8 mouse cellular contexts compared by ENCODE assay signal in genomic region chr11:70055618-70056214, GRCm38 (mm10). TPM values are rescaled to one million over a fixed set of nuclear protein-coding genes. Genes with fewer than 3 reads are reported as not detected.
A peak's percentile ranks its signal among the peaks of the same experiment; 100 is the strongest.
DNase-seq lines count a peak whose midpoint lies in the region; ATAC-seq and TF ChIP-seq lines count a peak whose summit lies in the region.

No protein-coding gene starts in this region.

- 0 out of 2 replicates have a peak overlapping the region, but pooled peaks have one; percentile 6 for H3K9ac ChIP-seq in ES-E14 (ENCODE audit: insufficient read depth, low read depth, low read length, poor library complexity, severe bottlenecking)
- H3K9ac ChIP-seq in lung, postnatal 0 days (replicated peaks; ENCODE audit: low read depth), result no peak overlapping the region

- H3K4me3 ChIP-seq in ES-E14 (ENCODE audit: insufficient read depth in 1 of 2, low read depth in 1 of 2, low read length in 2 of 2, poor library complexity in 1 of 2, severe bottlenecking in 1 of 2), result peak overlapping the region in 1 of 2 experiments; percentile 29; a peak in 2 of 4 replicates
- H3K4me3 ChIP-seq in bone marrow macrophage, adult 2 months (ENCODE audit: insufficient read depth, low read length), result no peak overlapping the region
- peak overlapping the region; percentile 22; the same call in 1 of the 2 replicates for H3K4me3 ChIP-seq in forebrain, embryonic 10.5 days
- H3K4me3 ChIP-seq in lung, postnatal 0 days (ENCODE audit: low read depth, low read length), result no peak overlapping the region

- WGBS in forebrain, embryonic 10.5 days, result 23% methylated on average over 18 of the region's 18 CpGs
- 23% methylated on average over 18 of the region's 18 CpGs for WGBS in lung, postnatal 0 days

- peaks cover 0 to 5% of the 10 kb centered on the region in 2 experiments; a peak in 1 of 4 replicates for H3K4me1 ChIP-seq in ES-E14 (ENCODE audit: control insufficient read depth in 2 of 2, insufficient read depth in 2 of 2, low read length in 2 of 2, poor library complexity in 1 of 2)
- no peaks in the 10 kb centered on the region for H3K4me1 ChIP-seq in bone marrow macrophage, adult 2 months (ENCODE audit: control insufficient read depth, insufficient read depth, low read length)
- peaks cover 26% of the 10 kb centered on the region for H3K4me1 ChIP-seq in forebrain, embryonic 10.5 days
- no peaks in the 10 kb centered on the region for H3K4me1 ChIP-seq in lung, postnatal 0 days (ENCODE audit: insufficient read depth, low read depth, low read length)

- no peak for TF ChIP-seq POLR2A in bone marrow macrophage, adult 2 months (IDR thresholded peaks at IDR 0.05; ENCODE audit: borderline replicate concordance, low read depth, low read length)

- ATAC-seq in lung, postnatal 0 days, result peak; percentile 67

- H3K27me3 ChIP-seq in forebrain, embryonic 10.5 days (ENCODE audit: poor library complexity, severe bottlenecking), result peaks cover 18% of the 10 kb centered on the region
- no peaks in the 10 kb centered on the region for H3K27me3 ChIP-seq in lung, postnatal 0 days (replicated peaks; ENCODE audit: insufficient read depth, low read length)

- peak; percentile 89 for TF ChIP-seq CTCF in bone marrow macrophage, adult 2 months (IDR thresholded peaks at IDR 0.05; ENCODE audit: low read depth, low read length)
- TF ChIP-seq CTCF in lung, postnatal 0 days (IDR thresholded peaks at IDR 0.05), result peak; percentile 92

- 0 out of 2 replicates have a peak overlapping the region, but pooled peaks have one; percentile 14 for H3K4me2 ChIP-seq in lung, postnatal 0 days (replicated peaks; ENCODE audit: low read depth, low read length)

- H3K36me3 ChIP-seq in ES-E14 (ENCODE audit: control insufficient read depth, insufficient read depth, low read length, poor library complexity, severe bottlenecking), result no peaks in the 10 kb centered on the region
- no peaks in the 10 kb centered on the region for H3K36me3 ChIP-seq in forebrain, embryonic 10.5 days (replicated peaks)
- no peaks in the 10 kb centered on the region for H3K36me3 ChIP-seq in lung, postnatal 0 days (ENCODE audit: insufficient read depth, low read length)

- DNase-seq in ES-E14 (ENCODE audit: low read depth, low spot score), result peak; percentile 65
- peak; percentile 78 for DNase-seq in forebrain, embryonic 10.5 days (ENCODE audit: extremely low spot score, low spot score)
- DNase-seq in heart, postnatal 10 days, result peak; percentile 80 to 90
- DNase-seq in kidney, postnatal 36 days, result peak; percentile 61 to 87
- peak; percentile 62 for DNase-seq in lung, postnatal 0 days (ENCODE audit: low spot score)
- DNase-seq in retina, embryonic 14.5 days (ENCODE audit: low spot score), result peak; percentile 88
- peak; percentile 47 for DNase-seq in urinary bladder, adult 2 months (ENCODE audit: low spot score)

- no peak overlapping the region for H3K27ac ChIP-seq in ES-E14 (ENCODE audit: insufficient read depth, low read depth, low read length, poor library complexity, severe bottlenecking)
- H3K27ac ChIP-seq in bone marrow macrophage, adult 2 months (ENCODE audit: insufficient read depth, low read depth, low read length), result no peak overlapping the region
- peak overlapping the region; percentile 60 for H3K27ac ChIP-seq in forebrain, embryonic 10.5 days
- H3K27ac ChIP-seq in lung, postnatal 0 days (ENCODE audit: low read length), result no peak overlapping the region

- in situ Hi-C loops in ES-E14 (cut with MboI; ENCODE audit: low sequenced_read_pairs in 2 of 2, unreplicated experiment in 2 of 2), result loop anchor here in 1 of 2 experiments (10.0 kb wide), 1 partner anchor 119 kb away; no protein-coding TSS in a partner anchor

- H3K9me3 ChIP-seq in ES-E14 (ENCODE audit: control insufficient read depth, insufficient read depth, low read depth, low read length), result no peaks in the 10 kb centered on the region
- H3K9me3 ChIP-seq in forebrain, embryonic 10.5 days, result no peaks in the 10 kb centered on the region
- no peaks in the 10 kb centered on the region for H3K9me3 ChIP-seq in lung, postnatal 0 days (ENCODE audit: low read length)

- no peak for TF ChIP-seq EP300 in lung, postnatal 0 days (IDR thresholded peaks at IDR 0.05)

- intact Hi-C loops in heart, postnatal 10 days (cut with DNase I), result loop anchor here (1.0 kb wide), 2 partner anchors 146 to 158 kb away; no protein-coding TSS in a partner anchor

TF ChIP-seq in ES-E14, 5 proteins besides CTCF, POLR2A, EP300 and RAD21:
- TF ChIP-seq ZNF384 (IDR thresholded peaks at IDR 0.05; ENCODE audit: low read depth, low read length) (0 out of 2 replicates have a peak, but pooled peaks have one; percentile 17), ZC3H11A (IDR thresholded peaks at IDR 0.05; ENCODE audit: borderline replicate concordance, low read depth, low read length) (peak; percentile 94), HCFC1 (IDR thresholded peaks at IDR 0.05; ENCODE audit: borderline replicate concordance, insufficient read depth, low read length) (no peak)

RNA-seq across cellular contexts. Expression of gene Asgr1, which starts 1.8 kb away (rescaled TPM):
- total RNA-seq in ES-E14 (2012; rRNA removed), result 0.58 TPM in 1 of 2 replicates, not detected in the other
- polyA plus RNA-seq in bone marrow macrophage, adult 2 months (2012; ENCODE audit: insufficient read depth, insufficient read length, missing spikeins), result not detected in 2 replicates
- 0.71 and 1.2 TPM in 2 replicates for polyA plus RNA-seq in forebrain, embryonic 10.5 days (2016; fragmentation: Nextera tagmentation; extraction: Ambion mirVana)
- under 1 TPM in 1 of 2 experiments, not detected in 1; 0.22 TPM for total RNA-seq in heart, postnatal 10 days (2021)
- polyA plus RNA-seq in lung, postnatal 0 days (2015; fragmentation: Nextera tagmentation; extraction: Ambion mirVana), result 0.81 TPM in 2 replicates
- 0.07 TPM in 1 of 2 replicates, not detected in the other for polyA plus RNA-seq in urinary bladder, adult 2 months (2012; rRNA removed)

RNA-seq across cellular contexts. Expression of gene Asgr2, which starts 36.7 kb away (rescaled TPM):
- 2.0 and 2.1 TPM in 2 replicates for total RNA-seq in ES-E14 (2012; rRNA removed)
- 1.4 and 2.3 TPM in 2 replicates for polyA plus RNA-seq in bone marrow macrophage, adult 2 months (2012; ENCODE audit: insufficient read depth, insufficient read length, missing spikeins)
- not detected in 2 replicates for polyA plus RNA-seq in forebrain, embryonic 10.5 days (2016; fragmentation: Nextera tagmentation; extraction: Ambion mirVana)
- not detected for total RNA-seq in heart, postnatal 10 days (2021)
- not detected in 2 replicates for polyA plus RNA-seq in lung, postnatal 0 days (2015; fragmentation: Nextera tagmentation; extraction: Ambion mirVana)
- 2.0 and 2.5 TPM in 2 replicates for polyA plus RNA-seq in urinary bladder, adult 2 months (2012; rRNA removed)

RNA-seq across cellular contexts. Expression of gene Dlg4, which starts 39.0 kb away (rescaled TPM):
- total RNA-seq in ES-E14 (2012; rRNA removed), result 10.8 and 11.4 TPM in 2 replicates
- 31.1 and 34.0 TPM in 2 replicates for polyA plus RNA-seq in bone marrow macrophage, adult 2 months (2012; ENCODE audit: insufficient read depth, insufficient read length, missing spikeins)
- 13.8 and 15.5 TPM in 2 replicates for polyA plus RNA-seq in forebrain, embryonic 10.5 days (2016; fragmentation: Nextera tagmentation; extraction: Ambion mirVana)
- 10 to 100 TPM; 11.5 to 12.0 TPM for total RNA-seq in heart, postnatal 10 days (2021)
- 2.0 and 2.1 TPM in 2 replicates for polyA plus RNA-seq in lung, postnatal 0 days (2015; fragmentation: Nextera tagmentation; extraction: Ambion mirVana)
- polyA plus RNA-seq in urinary bladder, adult 2 months (2012; rRNA removed), result 28.0 and 31.9 TPM in 2 replicates

RNA-seq across cellular contexts. Expression of gene Acadvl, which starts 40.5 kb away (rescaled TPM):
- total RNA-seq in ES-E14 (2012; rRNA removed), result 32.5 and 48.7 TPM in 2 replicates
- 46.4 and 51.3 TPM in 2 replicates for polyA plus RNA-seq in bone marrow macrophage, adult 2 months (2012; ENCODE audit: insufficient read depth, insufficient read length, missing spikeins)
- 41.0 and 44.1 TPM in 2 replicates for polyA plus RNA-seq in forebrain, embryonic 10.5 days (2016; fragmentation: Nextera tagmentation; extraction: Ambion mirVana)
- total RNA-seq in heart, postnatal 10 days (2021), result 1,000 to 10,000 TPM; 1,260 to 1,282 TPM
- 92.0 and 95.2 TPM in 2 replicates for polyA plus RNA-seq in lung, postnatal 0 days (2015; fragmentation: Nextera tagmentation; extraction: Ambion mirVana)
- 95.7 and 100 TPM in 2 replicates for polyA plus RNA-seq in urinary bladder, adult 2 months (2012; rRNA removed)

RNA-seq across cellular contexts. Expression of gene Dvl2, which starts 55.3 kb away (rescaled TPM):
- total RNA-seq in ES-E14 (2012; rRNA removed), result 47.4 and 70.9 TPM in 2 replicates
- polyA plus RNA-seq in bone marrow macrophage, adult 2 months (2012; ENCODE audit: insufficient read depth, insufficient read length, missing spikeins), result 20.4 and 25.8 TPM in 2 replicates
- 44.3 and 51.6 TPM in 2 replicates for polyA plus RNA-seq in forebrain, embryonic 10.5 days (2016; fragmentation: Nextera tagmentation; extraction: Ambion mirVana)
- total RNA-seq in heart, postnatal 10 days (2021), result 10 to 100 TPM in 1 of 2 experiments, 1 to 10 TPM in 1; 8.6 to 11.8 TPM
- polyA plus RNA-seq in lung, postnatal 0 days (2015; fragmentation: Nextera tagmentation; extraction: Ambion mirVana), result 14.6 and 15.1 TPM in 2 replicates
- 11.9 and 16.7 TPM in 2 replicates for polyA plus RNA-seq in urinary bladder, adult 2 months (2012; rRNA removed)
